Mouse (Mus musculus): ENCODE measurements around the gene Olfr5. TPM values are rescaled to one million over a fixed set of nuclear protein-coding genes. Genes with fewer than 3 reads are reported as not detected.

Gene Olfr5
- polyA plus RNA-seq, 1 experiment = not detected

DNA sequence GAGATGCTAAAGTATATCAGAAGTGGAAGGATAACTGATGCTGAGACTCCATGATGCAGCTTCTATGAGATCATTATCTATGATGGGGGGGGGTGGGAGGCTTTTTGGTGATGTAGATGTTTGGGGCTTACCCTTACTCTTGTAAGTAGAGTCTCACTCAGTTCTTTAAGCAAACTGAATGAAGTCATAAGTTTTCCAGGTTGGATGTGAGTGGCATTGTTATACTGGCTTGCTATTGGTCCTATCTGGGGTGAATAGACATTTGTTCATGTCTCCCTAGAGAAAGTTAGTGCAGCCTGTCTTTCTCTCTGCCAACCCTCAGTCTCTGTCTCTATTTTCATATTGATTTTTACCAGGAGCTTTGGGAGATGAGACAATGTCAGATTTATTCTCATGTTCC is 30.9 kb downstream of the Olfr5 start, which contains the start of gene Olfr1336:
Gene Olfr1336, plus strand, starts transcription at position 301 of the 400 bp plus-strand sequence.
- Histone ChIP-seq H3K36me3 (ENCODE audit: control insufficient read depth) (no peaks in the 10 kb centered on the region), H3K27me3 (ENCODE audit: control insufficient read depth) (no peaks in the 10 kb centered on the region), H3K4me3 (replicated peaks) (no peak within 1 kb of the TSS), H3K4me1 (ENCODE audit: control insufficient read depth) (no peaks in the 10 kb centered on the region), H3K9me3 (ENCODE audit: control insufficient read depth, low read length) (peaks cover 3% of the 10 kb centered on the region)
- TF ChIP-seq TAL1 (IDR thresholded peaks at IDR 0.05; ENCODE audit: low read length) = no peak
- TF ChIP-seq GATA1 (IDR thresholded peaks at IDR 0.05; ENCODE audit: low read length) = no peak

- Histone ChIP-seq H3K27me3 (ENCODE audit: control insufficient read depth) (no peaks in the 10 kb centered on the region), H3K9me3 (ENCODE audit: control insufficient read depth, low read length) (peaks cover 3% of the 10 kb centered on the region; the same call in 1 of the 2 replicates), H3K4me3 (replicated peaks) (no peak overlapping the region), H3K4me1 (ENCODE audit: control insufficient read depth) (no peaks in the 10 kb centered on the region), H3K36me3 (ENCODE audit: control insufficient read depth) (no peaks in the 10 kb centered on the region)
- no peak for TF ChIP-seq TAL1 (IDR thresholded peaks at IDR 0.05; ENCODE audit: low read length)
- TF ChIP-seq GATA1 (IDR thresholded peaks at IDR 0.05; ENCODE audit: low read length) = no peak
Observed at GRCm38 (mm10) chr7:6447771-6448170, 39.0 kb downstream of the Olfr5 start.

GRCm38 (mm10) chr7:6441173-6441572 is 45.6 kb downstream of the Olfr5 start:
- Histone ChIP-seq H3K27me3 (ENCODE audit: control insufficient read depth) (no peaks in the 10 kb centered on the region), H3K9me3 (ENCODE audit: control insufficient read depth, low read length) (peaks cover 9% of the 10 kb centered on the region), H3K4me3 (replicated peaks) (no peak overlapping the region), H3K36me3 (ENCODE audit: control insufficient read depth) (no peaks in the 10 kb centered on the region), H3K4me1 (ENCODE audit: control insufficient read depth) (no peaks in the 10 kb centered on the region)
- TF ChIP-seq TAL1 (IDR thresholded peaks at IDR 0.05; ENCODE audit: low read length) (no peak), GATA1 (IDR thresholded peaks at IDR 0.05; ENCODE audit: low read length) (no peak)

GRCm38 (mm10) chr7:6438388-6438787 is 48.4 kb downstream of the Olfr5 start, which contains the start of gene Olfr1344:
TSS of gene Olfr1344 (plus strand) at chr7:6438688.
- Histone ChIP-seq H3K4me3 (replicated peaks) (no peak within 1 kb of the TSS), H3K27me3 (ENCODE audit: control insufficient read depth) (no peaks in the 10 kb centered on the region), H3K9me3 (ENCODE audit: control insufficient read depth, low read length) (peaks cover 9% of the 10 kb centered on the region), H3K4me1 (ENCODE audit: control insufficient read depth) (no peaks in the 10 kb centered on the region), H3K36me3 (ENCODE audit: control insufficient read depth) (no peaks in the 10 kb centered on the region)
- no peak for TF ChIP-seq TAL1 (IDR thresholded peaks at IDR 0.05; ENCODE audit: low read length)

GRCm38 (mm10) chr7:6430342-6430741 is 56.4 kb downstream of the Olfr5 start:
- Histone ChIP-seq H3K4me1 (ENCODE audit: control insufficient read depth) (no peaks in the 10 kb centered on the region), H3K27me3 (ENCODE audit: control insufficient read depth) (no peaks in the 10 kb centered on the region), H3K36me3 (ENCODE audit: control insufficient read depth) (no peaks in the 10 kb centered on the region), H3K4me3 (replicated peaks) (no peak overlapping the region), H3K9me3 (ENCODE audit: control insufficient read depth, low read length) (peaks cover 13% of the 10 kb centered on the region)
- TF ChIP-seq TAL1 (IDR thresholded peaks at IDR 0.05; ENCODE audit: low read length) (no peak), GATA1 (IDR thresholded peaks at IDR 0.05; ENCODE audit: low read length) (no peak)

GRCm38 (mm10) chr7:6429381-6429780 is 57.4 kb downstream of the Olfr5 start:
- H3K27me3 ChIP-seq (ENCODE audit: control insufficient read depth) = no peaks in the 10 kb centered on the region
- no peaks in the 10 kb centered on the region for H3K4me1 ChIP-seq (ENCODE audit: control insufficient read depth)
- H3K9me3 ChIP-seq (ENCODE audit: control insufficient read depth, low read length) = peaks cover 13% of the 10 kb centered on the region
- H3K4me3 ChIP-seq (replicated peaks) = no peak overlapping the region
- no peak for TF ChIP-seq GATA1 (IDR thresholded peaks at IDR 0.05; ENCODE audit: low read length)
- no peak for TF ChIP-seq TAL1 (IDR thresholded peaks at IDR 0.05; ENCODE audit: low read length)
- H3K36me3 ChIP-seq (ENCODE audit: control insufficient read depth) = no peaks in the 10 kb centered on the region

Other genes starting within 250 kb of the Olfr5 start
- gene Epp13, start 234.2 kb downstream of the Olfr5 start, polyA plus RNA-seq (2012) = not detected in 2 replicates
- gene Zfp667, start 200.4 kb downstream of the Olfr5 start, polyA plus RNA-seq (2012) = 0.06 and 0.07 TPM in 2 replicates
- 0.02 TPM in 1 of 2 replicates, not detected in the other for gene Zfp583, start 155.7 kb downstream of the Olfr5 start, polyA plus RNA-seq (2012)
- gene Gm3854, start 143.2 kb downstream of the Olfr5 start, polyA plus RNA-seq (2012) = not detected in 2 replicates
- not detected in 2 replicates for gene Zfp78, start 123.7 kb downstream of the Olfr5 start, polyA plus RNA-seq (2012)
- gene Zfp28, start 103.6 kb downstream of the Olfr5 start, polyA plus RNA-seq (2012) = 0.01 TPM in 1 of 2 replicates, not detected in the other
- not detected in 2 replicates for gene Smim17, start 88.2 kb downstream of the Olfr5 start, polyA plus RNA-seq (2012)
- not detected in 2 replicates for gene Gm20715, start 76.7 kb downstream of the Olfr5 start, polyA plus RNA-seq (2012)
- not detected in 2 replicates for gene Olfr1344, start 48.3 kb downstream of the Olfr5 start, polyA plus RNA-seq (2012)
- gene Olfr1336, start 30.8 kb downstream of the Olfr5 start, polyA plus RNA-seq (2012) = 0.01 TPM in 1 of 2 replicates, not detected in the other
- not detected in 2 replicates for gene Olfr1346, start 19.8 kb downstream of the Olfr5 start, polyA plus RNA-seq (2012)
- gene Olfr1347, start 12.8 kb upstream of the Olfr5 start, polyA plus RNA-seq (2012) = not detected in 2 replicates
- gene Olfr1348, start 21.8 kb upstream of the Olfr5 start, polyA plus RNA-seq (2012) = not detected in 2 replicates
- not detected in 2 replicates for gene Olfr1349, start 36.0 kb upstream of the Olfr5 start, polyA plus RNA-seq (2012)
- not detected in 2 replicates for gene Olfr1350, start 77.9 kb upstream of the Olfr5 start, polyA plus RNA-seq (2012)
- gene Zim1, start 209.5 kb upstream of the Olfr5 start, polyA plus RNA-seq (2012) = not detected in 2 replicates
- 0.13 and 0.17 TPM in 2 replicates for gene Peg3, start 243.5 kb upstream of the Olfr5 start, polyA plus RNA-seq (2012)
- gene Usp29, start 243.6 kb upstream of the Olfr5 start, polyA plus RNA-seq (2012) = 0.02 TPM in 2 replicates